Mouse (Mus musculus) lung, adult 2 months (tissue): Measurements from ENCODE around the gene Slc22a23.

Source experiments
- CTCF ChIP-seq: fragments of 200-500 bp; IDR thresholded peaks from 2 replicates; pipeline ENCODE4 v1.5.1; 2011; ENCODE audit warnings: mild to moderate bottlenecking, low read length, control low read depth; ENCODE audit not compliant: insufficient read depth
- POLR2A ChIP-seq: fragments of 200-500 bp; IDR thresholded peaks from 2 replicates; pipeline ENCODE4 v1.6.1; 2011; ENCODE audit warnings: low read depth, mild to moderate bottlenecking, control low read depth, low read length, borderline replicate concordance; ENCODE audit errors: extremely low read depth

GRCm38 (mm10) chr13:34211261-34211775, 133.7 kb downstream of the Slc22a23 start:
- TF ChIP-seq POLR2A: no peak
- no peak for TF ChIP-seq CTCF
